Mouse (Mus musculus) myocyte (in vitro differentiated cells): Measurements from ENCODE around the gene Atp5h.

Source experiments
- MYOG ChIP-seq, 3 experiments: IDR thresholded peaks; one replicate each; pipeline ENCODE4 v1.6.1; 2011; ENCODE audit warnings: control low read depth in 2 of 3, low read depth in 2 of 3, mild to moderate bottlenecking in 2 of 3; ENCODE audit not compliant: insufficient read length in 2 of 3, control insufficient read depth in 1 of 3, insufficient read depth in 1 of 3
- POLR2A ChIP-seq: IDR thresholded peaks from one replicate; pipeline ENCODE4 v1.6.1; 2011; ENCODE audit warnings: low read depth, mild to moderate bottlenecking, control low read depth, moderate library complexity; ENCODE audit not compliant: insufficient read length
- TCF12 ChIP-seq: IDR thresholded peaks from one replicate; pipeline ENCODE4 v1.6.1; 2011; ENCODE audit warnings: mild to moderate bottlenecking, control low read depth; ENCODE audit not compliant: poor library complexity, insufficient read depth, severe bottlenecking

GRCm38 (mm10) chr11:115435596-115436337 is 16.0 kb upstream of the Atp5h start:
- TF ChIP-seq MYOG (IDR thresholded peaks at IDR 0.05; ENCODE audit: control insufficient read depth in 1 of 3, insufficient read depth in 1 of 3, insufficient read length in 2 of 3, low read depth in 2 of 3): no peak
- TF ChIP-seq TCF12: no peak
- no peak for TF ChIP-seq POLR2A
